In genomic region chr19:53072406-53072805, GRCm38 (mm10) we compare ENCODE assay signal across 28 mouse cellular contexts. TPM values are rescaled to one million over a fixed set of nuclear protein-coding genes. Genes with fewer than 3 reads are reported as not detected.
DNase-seq lines count a peak whose midpoint lies in the region; ATAC-seq and TF ChIP-seq lines count a peak whose summit lies in the region.
"Had no signal": no experiment of that assay in that cellular context is flagged by ENCODE, and none has a peak within 500 bp of the region (broad histone marks: within the 10 kb centered on the region; RNA-seq: fewer than 3 reads in every experiment).

No protein-coding gene starts in this region.

- no peak for TF ChIP-seq POLR2A in lung, adult 2 months (IDR thresholded peaks at IDR 0.05; ENCODE audit: borderline replicate concordance, extremely low read depth, low read depth, low read length)

- ATAC-seq in lung, embryonic 14.5 days (ENCODE audit: insufficient read depth), result no peak
- no peak for ATAC-seq in embryonic facial prominence, embryonic 13.5 days (ENCODE audit: insufficient number of reproducible peaks, insufficient read depth, low FRiP score, low TSS enrichment, low read depth)
- ATAC-seq: activated CD4-positive, CD25-positive, alpha-beta regulatory T cell, adult 4 months; hindbrain, postnatal 0 days; intestine, embryonic 16.5 days; lung, postnatal 0 days; midbrain, embryonic 16.5 days had no signal

- WGBS in lung, embryonic 14.5 days, result 68% methylated on average over 5 of the region's 5 CpGs
- WGBS in embryonic facial prominence, embryonic 13.5 days, result 62% methylated on average over 5 of the region's 5 CpGs
- WGBS in lung, adult 2 months, result 81% methylated on average over 5 of the region's 5 CpGs

- no peaks in the 10 kb centered on the region for H3K36me3 ChIP-seq in lung, embryonic 14.5 days (ENCODE audit: insufficient read depth)
- no peaks in the 10 kb centered on the region for H3K36me3 ChIP-seq in embryonic facial prominence, embryonic 13.5 days
- H3K36me3 ChIP-seq: G1E; hindbrain, embryonic 10.5 days; liver, embryonic 15.5 days; midbrain, embryonic 10.5 days; neural tube, embryonic 13.5 days had no signal

- H3K9ac ChIP-seq in lung, embryonic 14.5 days, result no peak overlapping the region
- no peak overlapping the region for H3K9ac ChIP-seq in embryonic facial prominence, embryonic 13.5 days
- H3K9ac ChIP-seq: liver, embryonic 15.5 days; neural tube, embryonic 13.5 days had no signal

- no peak for TF ChIP-seq CTCF in lung, embryonic 14.5 days (IDR thresholded peaks at IDR 0.05; ENCODE audit: low read depth)
- TF ChIP-seq CTCF in lung, adult 2 months (IDR thresholded peaks at IDR 0.05; ENCODE audit: insufficient read depth, low read length), result no peak

- peak; percentile 85 for DNase-seq in heart, adult 11 months
- no peak for DNase-seq in heart, postnatal 4 days
- peak; percentile 42 for DNase-seq in lung, embryonic 14.5 days
- DNase-seq in lung, postnatal 14 days, result no peak
- no peak for DNase-seq in gastrocnemius, postnatal 10 days
- no peak for DNase-seq in lung, adult 2 months
- DNase-seq: adrenal gland, postnatal 10 days; B cell, adult 2 months; cerebellum, adult 2 months; cerebellum, postnatal 36 days; kidney, postnatal 36 days; layer of hippocampus, postnatal 36 days; liver; retina, postnatal 1 day; thymus, postnatal 25 days had no signal

- no peak overlapping the region for H3K27ac ChIP-seq in lung, embryonic 14.5 days (ENCODE audit: low read depth)
- H3K27ac ChIP-seq in embryonic facial prominence, embryonic 13.5 days, result peak overlapping the region; percentile 66; the same call in 1 of the 2 replicates
- H3K27ac ChIP-seq: hindbrain, embryonic 10.5 days; hindbrain, postnatal 0 days; liver, embryonic 15.5 days; midbrain, embryonic 10.5 days; neural tube, embryonic 13.5 days had no signal

- no peaks in the 10 kb centered on the region for H3K27me3 ChIP-seq in lung, embryonic 14.5 days (ENCODE audit: insufficient read depth, low read length)
- H3K27me3 ChIP-seq in embryonic facial prominence, embryonic 13.5 days, result no peaks in the 10 kb centered on the region
- H3K27me3 ChIP-seq: CH12.LX; liver, embryonic 15.5 days; neural tube, embryonic 13.5 days had no signal

- H3K9me3 ChIP-seq in lung, embryonic 14.5 days (ENCODE audit: low read depth, low read length), result no peaks in the 10 kb centered on the region
- no peaks in the 10 kb centered on the region for H3K9me3 ChIP-seq in embryonic facial prominence, embryonic 13.5 days
- H3K9me3 ChIP-seq: hindbrain, embryonic 10.5 days; liver, embryonic 15.5 days; midbrain, embryonic 10.5 days; neural tube, embryonic 13.5 days had no signal

- no peak overlapping the region for H3K4me3 ChIP-seq in lung, embryonic 14.5 days (ENCODE audit: low read depth, low read length)
- H3K4me3 ChIP-seq in embryonic facial prominence, embryonic 13.5 days, result no peak overlapping the region
- H3K4me3 ChIP-seq in lung, adult 2 months (replicated peaks; ENCODE audit: extremely low read depth, low read depth, low read length), result no peak overlapping the region
- H3K4me3 ChIP-seq: hindbrain, embryonic 10.5 days; liver, embryonic 15.5 days; midbrain, embryonic 10.5 days; myocyte; neural tube, embryonic 13.5 days had no signal

- H3K4me2 ChIP-seq in lung, embryonic 14.5 days, result no peak overlapping the region
- no peak overlapping the region for H3K4me2 ChIP-seq in embryonic facial prominence, embryonic 13.5 days
- H3K4me2 ChIP-seq: liver, embryonic 15.5 days; neural tube, embryonic 13.5 days had no signal

- H3K4me1 ChIP-seq in lung, embryonic 14.5 days (ENCODE audit: insufficient read depth), result peaks cover 30% of the 10 kb centered on the region
- H3K4me1 ChIP-seq in embryonic facial prominence, embryonic 13.5 days, result peaks cover 46% of the 10 kb centered on the region
- no peaks in the 10 kb centered on the region; the same call in 1 of the 2 replicates for H3K4me1 ChIP-seq in lung, adult 2 months (ENCODE audit: control insufficient read depth, insufficient read depth, low read length)
- H3K4me1 ChIP-seq: neural tube, embryonic 13.5 days had no signal

RNA-seq across cellular contexts. Expression of gene Xpnpep1, which starts 32.4 kb away (rescaled TPM):
- 100 to 1,000 TPM; 156 to 158 TPM for total RNA-seq in heart, postnatal 4 days (2021)
- polyA plus RNA-seq in lung, embryonic 14.5 days (2014; fragmentation: Nextera tagmentation; extraction: Ambion mirVana), result 196 and 200 TPM in 2 replicates
- 134 and 146 TPM in 2 replicates for polyA plus RNA-seq in embryonic facial prominence, embryonic 13.5 days (2015; fragmentation: Nextera tagmentation; extraction: Ambion mirVana)
- 10 to 100 TPM; 70.7 to 83.8 TPM for total RNA-seq in gastrocnemius, postnatal 10 days (2021)
- polyA plus RNA-seq in lung, adult 2 months (2012; rRNA removed), result 50.4 and 64.2 TPM in 2 replicates

Comparison
In these comparisons a context has a peak if more than half of its experiments do, and no peak if none do; other contexts are left out.
1. DNase-seq: peak in heart, adult 11 months (single experiment) and lung, embryonic 14.5 days (single experiment); none in heart, postnatal 4 days (single experiment), lung, postnatal 14 days (single experiment), gastrocnemius, postnatal 10 days (single experiment) and lung, adult 2 months (single experiment).